Mouse (Mus musculus): Measurements from ENCODE around the gene Zfp513.

Gene Zfp513

DNA sequence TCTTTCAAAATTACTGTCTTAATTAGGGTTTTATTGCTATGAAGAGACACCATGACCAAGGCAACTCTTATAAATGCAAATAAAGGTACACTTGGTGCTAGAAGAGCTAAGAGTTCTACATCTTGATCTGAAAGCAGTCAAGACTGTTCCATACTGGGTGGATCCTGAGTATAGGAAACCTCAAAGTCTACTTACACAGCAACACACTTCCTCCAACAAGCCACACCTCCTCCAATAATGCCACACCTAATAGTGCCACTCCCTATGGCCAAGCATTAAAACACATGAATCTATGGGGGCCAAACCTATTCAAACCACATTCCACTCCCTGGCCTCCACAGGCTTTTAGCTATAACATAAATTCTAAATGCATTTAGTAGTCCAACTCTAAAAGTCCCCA lies 39.6 kb downstream of the Zfp513 start:
- no peak for DNase-seq

DNA sequence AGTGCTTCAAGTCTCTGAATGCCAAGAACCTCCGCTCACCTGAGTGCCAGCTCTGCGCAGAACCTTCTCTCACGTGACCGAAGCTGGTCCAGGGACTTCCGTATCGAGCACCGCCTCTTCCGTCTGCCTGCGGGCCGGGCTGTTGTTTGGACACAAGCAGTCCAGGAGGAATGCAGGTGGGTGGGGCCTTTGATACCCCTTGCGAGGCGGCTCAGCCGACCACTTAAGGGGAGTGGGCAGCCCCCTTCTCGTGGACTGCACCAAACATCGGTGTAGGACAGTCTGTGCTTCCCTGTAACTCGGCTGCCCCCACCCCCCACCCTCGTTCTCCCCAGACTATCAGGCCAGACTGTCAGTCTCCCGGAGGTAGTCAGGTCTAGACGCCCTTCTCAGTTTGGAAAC lies 48.0 kb downstream of the Zfp513 start, which contains the start of gene Mpv17:
Gene Mpv17 (minus strand): TSS at position 100 of the 402 bp plus-strand sequence.
- peak; percentile 87 for DNase-seq

DNA sequence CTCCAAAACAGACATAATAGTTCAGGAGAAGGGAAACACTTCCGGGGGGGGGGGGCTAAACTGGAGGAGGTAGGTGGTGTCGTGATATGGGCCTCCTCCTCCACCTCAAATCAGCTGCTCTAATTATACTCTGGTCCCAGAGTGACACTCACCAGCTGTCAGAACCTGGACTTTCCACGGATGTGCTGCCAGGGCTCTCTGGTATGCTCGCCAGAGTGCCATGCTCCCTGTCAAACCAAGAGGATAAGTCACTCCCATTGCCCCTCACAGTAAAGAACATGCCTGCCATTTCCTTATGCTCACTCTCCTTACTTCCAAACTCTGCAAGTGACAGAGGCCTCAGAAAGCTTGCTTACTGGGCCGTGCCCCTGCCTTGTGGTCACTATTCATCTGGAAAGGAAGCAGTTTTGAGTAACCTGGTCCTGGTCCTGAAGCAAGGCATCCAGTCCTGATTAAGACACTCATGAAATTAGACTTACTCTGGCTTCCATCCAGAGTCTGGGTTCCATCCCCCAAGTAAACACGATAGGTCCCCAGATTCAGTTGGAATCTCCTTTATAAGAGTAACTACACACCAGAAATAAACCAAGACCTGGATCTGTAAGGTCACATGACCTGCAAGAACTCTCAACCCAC lies 48.5 kb downstream of the Zfp513 start:
- DNase-seq, result no peak

DNA sequence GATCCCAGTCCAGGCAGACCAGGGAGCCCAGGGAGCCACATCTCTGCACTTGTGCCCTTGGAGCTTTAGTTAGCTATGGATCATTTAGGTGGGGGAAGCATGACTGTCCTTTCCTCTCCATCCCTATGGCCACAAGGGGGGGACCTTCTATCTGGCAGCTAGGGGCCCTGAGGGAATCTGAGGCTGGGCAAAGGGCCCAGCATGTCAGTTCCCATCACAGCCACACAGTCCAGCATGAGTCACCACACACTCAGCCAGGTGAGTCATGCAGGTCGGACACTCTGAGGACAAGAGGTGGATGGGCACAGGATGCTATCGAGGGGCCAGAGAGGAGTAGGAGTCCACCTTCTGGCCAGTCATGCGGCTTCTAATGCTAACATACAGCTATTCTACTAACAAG lies 50.4 kb downstream of the Zfp513 start:
- no peak for DNase-seq

DNA sequence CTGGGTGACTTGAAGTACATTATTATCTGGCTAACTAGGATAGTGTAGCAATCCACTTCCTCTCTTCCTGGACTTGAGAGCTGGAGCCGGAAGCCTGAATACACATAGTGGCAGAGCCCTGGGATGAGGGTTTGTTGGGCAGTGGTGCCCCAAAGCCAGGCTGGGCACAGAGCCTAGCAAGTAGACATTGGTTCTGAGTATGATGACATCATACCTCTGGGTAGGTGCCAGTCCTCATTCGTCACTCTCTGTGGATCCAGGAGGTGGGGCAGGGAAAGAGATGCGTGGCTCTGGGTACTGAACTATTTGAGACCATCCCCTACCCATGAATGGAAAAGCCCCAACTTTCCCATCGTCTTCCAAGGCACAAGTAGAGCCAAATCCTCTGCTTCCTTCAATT lies 52.3 kb downstream of the Zfp513 start:
- DNase-seq, result no peak
